Mouse (Mus musculus) heart, embryonic 11.5 days (tissue): ENCODE results near the gene L3mbtl2. TPM values are rescaled to one million over a fixed set of nuclear protein-coding genes. Genes with fewer than 3 reads are reported as not detected.

ENCODE experiments used
- ATAC-seq: fragments of 200-750 bp; cut with Nextera tagmentation; replicated peaks from 2 replicates; pipeline ENCODE4 v1.8.0; 2017; ENCODE audit warnings: moderate library complexity; ENCODE audit not compliant: insufficient number of reproducible peaks, low FRiP score, low TSS enrichment
- H3K27ac ChIP-seq: fragments of 300-500 bp; sonication (generic); 2 replicates; pipeline ENCODE4 v1.5.1; 2014; ENCODE audit warnings: mild to moderate bottlenecking, low read depth, low read length
- H3K27me3 ChIP-seq: fragments of 300-500 bp; sonication (generic); 2 replicates; pipeline ENCODE4 v1.6.1; 2014; ENCODE audit warnings: mild to moderate bottlenecking, low read length, mixed read lengths; ENCODE audit not compliant: control insufficient read depth, insufficient read depth
- H3K36me3 ChIP-seq: fragments of 300-500 bp; sonication (generic); 2 replicates; pipeline ENCODE4 v1.6.1; 2014; ENCODE audit warnings: mild to moderate bottlenecking, low read length, moderate library complexity, mixed read lengths; ENCODE audit not compliant: control insufficient read depth, insufficient read depth
- H3K4me1 ChIP-seq: fragments of 300-500 bp; sonication (generic); 2 replicates; pipeline ENCODE4 v1.6.1; 2014; ENCODE audit warnings: low read length; ENCODE audit not compliant: control insufficient read depth, insufficient read depth
- H3K4me2 ChIP-seq: fragments of 300-500 bp; sonication (generic); 2 replicates; pipeline ENCODE4 v1.6.1; 2014; ENCODE audit warnings: mild to moderate bottlenecking, moderate library complexity
- H3K4me3 ChIP-seq: fragments of 300-500 bp; sonication (generic); 2 replicates; pipeline ENCODE4 v1.5.1; 2014; ENCODE audit warnings: low read depth, low read length
- H3K9ac ChIP-seq: fragments of 300-500 bp; sonication (generic); 2 replicates; pipeline ENCODE4 v1.6.1; 2014; ENCODE audit warnings: mild to moderate bottlenecking, low read depth, low read length, moderate library complexity
- H3K9me3 ChIP-seq: fragments of 300-500 bp; sonication (generic); replicated peaks from 2 replicates; pipeline ENCODE4 v1.6.1; 2016; ENCODE audit warnings: low read length; ENCODE audit not compliant: control insufficient read depth
- WGBS: fragments of 180-500 bp; shearing (Covaris S2); extraction: QIAGEN DNeasy Blood & Tissue Kit; methylation state at CpG from one replicate; pipeline ENCODE4 v1.1.7; 2014; ENCODE audit not compliant: insufficient replicate concordance; 5-methylcytosine and 5-hydroxymethylcytosine counted together
- polyA plus RNA-seq: library from polyadenylated mRNA; unstranded; fragments of >200 nt; fragmentation: Nextera tagmentation; extraction: Ambion mirVana; gene quantifications from 2 replicates; pipeline ENCODE4 v1.2.1, GENCODE M21; 2014

Gene L3mbtl2
- polyA plus RNA-seq, 1 experiment from 2014 or later: 17.7 TPM

DNA sequence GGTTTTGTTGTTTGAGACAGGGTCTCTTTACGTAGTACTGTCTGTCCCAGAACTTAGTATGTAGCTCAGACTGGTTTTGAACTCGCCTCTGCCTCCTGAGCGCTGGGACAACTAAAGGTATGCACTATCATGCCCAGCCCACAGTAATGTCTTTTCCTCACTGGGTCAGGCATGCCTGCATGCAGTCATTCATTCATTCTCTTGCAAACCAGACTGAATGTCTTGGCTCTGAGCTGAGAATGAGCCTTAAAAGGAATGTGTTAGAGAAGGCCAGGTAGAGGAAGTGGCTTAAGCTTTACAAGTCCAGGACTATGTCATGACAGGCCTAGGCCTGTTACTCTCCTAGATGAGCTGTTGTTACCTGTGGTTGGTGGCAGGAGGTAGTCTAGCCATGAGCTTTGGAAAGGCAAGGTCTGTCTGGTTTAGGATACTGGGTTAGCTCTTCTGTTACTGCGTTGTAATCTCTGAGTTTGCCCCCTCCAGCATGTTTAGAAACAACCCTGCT lies 16.7 kb downstream of the L3mbtl2 start:
- Histone ChIP-seq H3K9me3 (no peaks in the 10 kb centered on the region), H3K27me3 (no peaks in the 10 kb centered on the region)
- 90% methylated on average over 4 of the region's 4 CpGs for WGBS

DNA sequence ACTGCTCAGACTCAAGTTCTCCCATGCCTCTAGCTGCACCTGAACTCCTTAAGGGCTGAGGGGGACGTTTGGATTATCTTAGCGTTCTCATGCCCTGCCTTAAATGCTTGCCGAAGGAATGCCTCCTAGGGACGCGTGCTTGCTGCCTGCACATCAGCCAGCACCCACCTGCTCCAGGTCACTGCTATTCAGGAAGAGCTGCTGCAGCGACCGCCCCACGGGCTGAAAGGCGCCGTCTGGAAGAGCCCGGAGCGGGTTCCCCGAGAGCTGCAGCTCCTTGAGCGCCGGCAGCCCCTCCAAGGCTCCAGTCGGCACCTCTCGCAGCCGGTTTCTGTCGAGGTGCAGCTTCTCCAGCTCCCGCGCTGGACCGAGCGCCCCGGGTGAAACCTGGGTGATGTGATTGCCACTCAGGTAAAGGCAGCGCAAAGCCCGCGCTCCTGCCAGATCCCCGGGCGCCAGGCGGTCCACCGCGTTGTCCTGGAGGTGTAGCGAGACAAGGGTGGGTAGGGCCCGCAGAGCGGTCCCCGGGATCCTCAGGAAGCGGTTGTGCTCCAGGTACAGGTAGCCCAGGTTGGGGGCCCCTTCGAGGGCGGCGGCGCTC lies 29.8 kb downstream of the L3mbtl2 start:
- H3K36me3 ChIP-seq: no peaks in the 10 kb centered on the region
- H3K4me3 ChIP-seq: peak overlapping the region; percentile 61
- peaks cover 15% of the 10 kb centered on the region for H3K4me1 ChIP-seq
- H3K27ac ChIP-seq: no peak overlapping the region
- H3K9me3 ChIP-seq: no peaks in the 10 kb centered on the region
- no peak for ATAC-seq
- H3K4me2 ChIP-seq: peak overlapping the region; percentile 91
- peaks cover 47% of the 10 kb centered on the region for H3K27me3 ChIP-seq
- peak overlapping the region; percentile 46; the same call in 1 of the 2 replicates for H3K9ac ChIP-seq
- WGBS: 4% methylated on average over 41 of the region's 41 CpGs

More for the DNA sequence above, 16.7 kb downstream of the L3mbtl2 start:
- H3K36me3 ChIP-seq: peaks cover 18% of the 10 kb centered on the region
- H3K27ac ChIP-seq: no peak overlapping the region
- no peak for ATAC-seq
- H3K9ac ChIP-seq: no peak overlapping the region
- no peaks in the 10 kb centered on the region for H3K4me1 ChIP-seq
- H3K4me3 ChIP-seq: no peak overlapping the region
- H3K4me2 ChIP-seq: no peak overlapping the region

DNA sequence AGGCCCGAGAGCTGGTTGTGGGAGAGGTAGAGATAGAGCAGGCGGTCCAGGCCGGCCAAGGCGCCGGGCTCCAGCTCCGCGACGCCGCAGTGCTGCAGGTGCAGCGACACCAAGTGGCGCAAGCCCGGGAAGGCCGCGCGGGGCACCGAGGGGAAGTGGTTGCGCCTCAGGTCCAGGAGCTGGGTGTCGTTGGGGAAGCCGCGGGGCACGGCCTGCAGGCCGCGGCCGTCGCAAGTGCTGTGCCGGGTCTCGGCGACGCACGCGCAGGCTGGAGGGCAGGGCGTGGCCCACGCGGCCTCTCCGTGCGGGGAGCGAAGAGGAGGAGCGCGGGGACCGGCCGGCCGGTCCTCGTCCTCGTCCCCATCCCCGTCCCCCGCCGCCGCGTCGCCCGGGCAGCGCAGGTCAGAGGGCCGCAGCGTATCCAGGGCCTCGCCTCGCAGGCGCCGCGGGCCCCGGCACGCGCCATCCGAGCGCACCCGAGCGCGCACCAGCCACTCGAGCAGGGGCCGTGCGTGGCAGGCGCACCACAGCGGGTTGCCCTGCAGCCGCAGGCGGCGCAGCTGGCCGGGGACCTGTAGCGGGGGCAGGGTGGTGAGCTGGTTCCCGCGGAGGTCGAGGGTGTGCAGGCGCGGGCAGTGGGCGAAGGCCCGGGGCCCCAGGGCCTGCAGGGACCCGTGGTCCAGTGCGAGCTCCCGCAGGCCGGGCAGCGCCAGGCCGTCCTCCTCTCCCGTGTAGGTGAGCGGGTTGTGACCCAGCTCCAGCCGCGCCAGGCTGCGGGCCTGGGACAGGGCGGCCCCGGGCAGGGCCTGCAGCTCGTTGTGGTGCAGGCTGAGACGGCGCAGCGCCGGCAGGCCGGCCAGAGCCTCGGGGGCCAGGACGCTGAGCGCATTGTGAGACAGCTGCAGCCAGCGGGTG lies 30.5 kb downstream of the L3mbtl2 start:
- Histone ChIP-seq H3K4me1 (peaks cover 15% of the 10 kb centered on the region), H3K9me3 (no peaks in the 10 kb centered on the region), H3K4me2 (peak overlapping the region; percentile 91), H3K36me3 (no peaks in the 10 kb centered on the region), H3K4me3 (peak overlapping the region; percentile 61), H3K27ac (no peak overlapping the region), H3K9ac (peak overlapping the region; percentile 69), H3K27me3 (peaks cover 47% of the 10 kb centered on the region)
- under 1% methylated on average over 92 of the region's 107 CpGs for WGBS
- ATAC-seq: peak; percentile 52

DNA sequence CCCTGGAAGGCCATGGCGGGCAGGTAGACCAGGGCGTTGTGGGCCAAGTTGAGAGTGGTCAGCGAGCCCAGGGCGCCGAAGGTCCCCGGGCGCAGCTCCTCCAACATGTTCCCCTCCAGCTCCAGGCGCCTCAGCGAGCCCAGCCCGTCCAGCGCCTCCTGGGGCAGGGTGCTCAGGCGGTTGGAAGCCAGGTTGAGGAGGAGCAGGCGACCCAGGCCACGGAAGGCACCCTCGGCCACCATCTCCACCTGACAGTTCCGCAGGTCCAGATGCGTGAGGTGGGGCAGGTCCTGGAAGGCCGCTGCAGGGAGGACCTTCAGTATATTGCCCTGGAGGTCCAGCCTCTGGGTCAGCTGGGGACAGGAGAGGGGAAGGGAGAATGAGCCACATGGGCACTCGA lies 31.2 kb downstream of the L3mbtl2 start:
- Histone ChIP-seq H3K4me1 (peaks cover 15% of the 10 kb centered on the region), H3K4me2 (peak overlapping the region; percentile 91), H3K27me3 (peaks cover 47% of the 10 kb centered on the region), H3K27ac (no peak overlapping the region), H3K9me3 (no peaks in the 10 kb centered on the region), H3K9ac (peak overlapping the region; percentile 69), H3K4me3 (peak overlapping the region; percentile 61), H3K36me3 (no peaks in the 10 kb centered on the region)
- WGBS: 26% methylated on average over 19 of the region's 19 CpGs
- no peak for ATAC-seq

DNA sequence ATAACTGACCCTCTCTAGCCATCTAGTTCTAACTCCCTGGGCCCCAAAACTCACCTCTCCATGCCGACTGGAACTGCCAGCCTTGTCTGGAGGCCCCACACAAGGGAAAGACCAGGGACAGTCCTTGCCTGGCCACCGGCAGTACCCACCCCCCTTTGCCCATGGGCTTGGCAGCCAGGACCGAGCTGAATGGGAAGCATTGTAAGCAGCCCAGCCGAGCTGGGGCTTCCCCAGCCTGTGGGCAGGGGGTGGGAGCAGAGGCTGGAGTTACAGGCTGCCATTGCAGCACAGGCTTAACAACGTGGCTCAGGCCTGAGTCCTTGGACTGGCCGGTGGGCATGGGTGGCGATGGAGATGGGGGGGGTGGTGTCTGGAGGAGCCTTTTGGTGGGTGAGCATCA lies 33.5 kb downstream of the L3mbtl2 start, which contains the start of gene Chadl:
Gene Chadl (minus strand): TSS at position 113 of the 400 bp plus-strand sequence.
- WGBS: 55% methylated on average over 7 of the region's 7 CpGs
- Histone ChIP-seq H3K9ac (no peak within 1 kb of the TSS), H3K27ac (no peak within 1 kb of the TSS), H3K4me1 (peaks cover 15% of the 10 kb centered on the region), H3K4me3 (no peak within 1 kb of the TSS), H3K4me2 (no peak within 1 kb of the TSS), H3K36me3 (no peaks in the 10 kb centered on the region), H3K9me3 (no peaks in the 10 kb centered on the region), H3K27me3 (peaks cover 41% of the 10 kb centered on the region)
- no peak for ATAC-seq

DNA sequence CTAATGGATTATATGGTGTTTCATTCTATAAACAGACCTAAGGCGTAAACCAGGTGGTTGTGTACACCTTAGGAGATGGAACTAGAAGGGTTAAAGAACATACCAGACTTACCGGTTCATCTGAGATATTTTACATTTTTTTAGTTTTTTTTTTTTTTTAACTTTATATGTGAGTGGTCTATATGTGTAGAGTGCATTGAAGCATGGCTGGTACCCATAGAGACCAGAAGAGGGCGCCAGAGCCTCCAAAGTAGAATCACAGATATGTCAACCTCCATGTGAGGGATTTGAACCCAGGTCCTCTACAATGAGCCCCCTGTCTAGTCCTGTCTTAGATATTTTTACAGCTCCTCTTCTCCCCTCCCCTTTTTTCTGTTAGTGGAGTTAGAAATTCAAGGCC lies 34.2 kb downstream of the L3mbtl2 start:
- no peaks in the 10 kb centered on the region for H3K9me3 ChIP-seq
- WGBS: 49% methylated on average over 3 of the region's 3 CpGs
- no peak overlapping the region for H3K4me2 ChIP-seq
- no peak overlapping the region for H3K27ac ChIP-seq
- H3K4me3 ChIP-seq: no peak overlapping the region
- H3K27me3 ChIP-seq: peaks cover 34% of the 10 kb centered on the region
- peaks cover 15% of the 10 kb centered on the region for H3K4me1 ChIP-seq
- no peaks in the 10 kb centered on the region for H3K36me3 ChIP-seq
- H3K9ac ChIP-seq: no peak overlapping the region
- ATAC-seq: no peak

DNA sequence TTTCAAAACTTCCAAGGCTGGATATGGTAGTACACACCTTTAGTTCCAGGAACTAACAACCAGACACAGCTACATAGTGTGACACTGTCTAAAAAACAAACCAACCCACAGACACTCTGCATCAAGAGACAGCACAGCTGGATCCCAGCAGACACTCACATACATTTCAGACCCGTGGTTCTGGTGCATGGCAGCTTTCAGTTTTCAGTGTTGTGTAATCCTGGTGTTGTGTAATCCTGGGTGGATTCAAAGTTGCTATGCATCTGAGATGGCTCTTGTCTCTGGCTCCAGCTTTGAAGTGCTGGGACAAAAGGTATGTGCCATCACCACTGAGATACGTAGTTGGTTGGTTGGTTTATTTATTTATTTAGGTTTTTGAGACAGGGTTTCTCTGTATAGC lies 34.8 kb downstream of the L3mbtl2 start:
- Histone ChIP-seq H3K4me2 (no peak overlapping the region), H3K36me3 (no peaks in the 10 kb centered on the region; the same call in 1 of the 2 replicates), H3K4me1 (peaks cover 12% of the 10 kb centered on the region), H3K9me3 (no peaks in the 10 kb centered on the region), H3K4me3 (no peak overlapping the region), H3K27ac (no peak overlapping the region), H3K27me3 (peaks cover 27% of the 10 kb centered on the region), H3K9ac (no peak overlapping the region)
- 73% methylated on average over 2 of the region's 2 CpGs for WGBS
- ATAC-seq: no peak

DNA sequence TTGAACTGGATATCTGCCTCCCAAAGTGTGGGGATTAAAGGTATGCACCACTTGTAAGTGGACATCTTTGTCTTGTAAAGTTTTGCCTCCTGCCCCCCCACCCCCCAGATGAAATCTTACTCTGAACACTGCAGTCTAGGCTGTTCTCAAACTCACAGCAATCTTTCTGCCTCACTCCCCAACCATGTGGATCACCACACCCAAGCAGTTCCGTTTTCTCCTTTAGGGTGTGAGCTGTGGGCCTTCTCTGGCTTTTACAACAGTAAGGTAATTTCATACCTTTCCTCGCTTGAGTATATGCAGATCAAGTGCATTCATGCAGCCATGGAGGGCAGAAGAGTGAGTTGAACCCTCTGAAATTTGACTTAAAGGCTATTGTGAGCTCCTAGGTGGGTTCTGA lies 36.5 kb downstream of the L3mbtl2 start:
- Histone ChIP-seq H3K9ac (no peak overlapping the region), H3K4me1 (no peaks in the 10 kb centered on the region), H3K9me3 (no peaks in the 10 kb centered on the region), H3K4me2 (no peak overlapping the region), H3K27me3 (peaks cover 12% of the 10 kb centered on the region), H3K36me3 (peaks cover 10% of the 10 kb centered on the region), H3K4me3 (no peak overlapping the region), H3K27ac (no peak overlapping the region)
- WGBS: 73% methylated on average over 2 of the region's 2 CpGs
- ATAC-seq: no peak
